Mouse (Mus musculus): ENCODE data around the gene Ski.

The Ski gene

GRCm38 (mm10) chr4:155234371-155235310, 12.2 kb upstream of the Ski start:
- peak; percentile 79 to 83 for DNase-seq

GRCm38 (mm10) chr4:155233878-155234277, 11.5 kb upstream of the Ski start:
- peak; percentile 83 to 84 for DNase-seq

- peak; percentile 74 to 75 for DNase-seq
Measured at GRCm38 (mm10) chr4:155228461-155228860, 6.1 kb upstream of the Ski start.

- DNase-seq, result no peak
Measured at GRCm38 (mm10) chr4:155227986-155228385, 5.6 kb upstream of the Ski start.

- no peak for DNase-seq
Measured at GRCm38 (mm10) chr4:155225918-155226317, 3.5 kb upstream of the Ski start.

- no peak for DNase-seq
Measured at GRCm38 (mm10) chr4:155223594-155224528, 1.5 kb upstream of the Ski start.

- DNase-seq, result peak; percentile 98 to 100
Measured at GRCm38 (mm10) chr4:155222841-155223593, 625 bp upstream of the Ski start.

- DNase-seq, result peak; percentile 88 to 90
Measured at GRCm38 (mm10) chr4:155221599-155222551, 517 bp downstream of the Ski start.

GRCm38 (mm10) chr4:155221106-155221505, 1.3 kb downstream of the Ski start:
- no peak for DNase-seq

GRCm38 (mm10) chr4:155220213-155221100, 1.9 kb downstream of the Ski start:
- no peak for DNase-seq

- DNase-seq, result no peak
Measured at GRCm38 (mm10) chr4:155219271-155220212, 2.9 kb downstream of the Ski start.

GRCm38 (mm10) chr4:155218104-155218732, 4.2 kb downstream of the Ski start:
- no peak for DNase-seq

GRCm38 (mm10) chr4:155217241-155218103, 4.9 kb downstream of the Ski start:
- DNase-seq, result peak; percentile 64 to 77

- peak; percentile 43 to 54 for DNase-seq
Measured at GRCm38 (mm10) chr4:155215773-155216630, 6.4 kb downstream of the Ski start.

GRCm38 (mm10) chr4:155215203-155215602, 7.2 kb downstream of the Ski start:
- no peak for DNase-seq

GRCm38 (mm10) chr4:155214793-155215192, 7.6 kb downstream of the Ski start:
- no peak for DNase-seq

- no peak for DNase-seq
Measured at GRCm38 (mm10) chr4:155214188-155214587, 8.2 kb downstream of the Ski start.

Measured in kidney, postnatal 36 days (tissue).